Mouse (Mus musculus) neural tube, postnatal 0 days (tissue): ENCODE measurements around the gene Lysmd2. TPM values are rescaled to one million over a fixed set of nuclear protein-coding genes. Genes with fewer than 3 reads are reported as not detected.

Experiments
- polyA plus RNA-seq: library from polyadenylated mRNA; unstranded; fragments of >200 nt; fragmentation: Nextera tagmentation; extraction: Ambion mirVana; gene quantifications from 2 replicates; pipeline ENCODE4 v1.2.1, GENCODE M21; 2015

Gene Lysmd2
- 51.2 and 55.9 TPM in 2 replicates for polyA plus RNA-seq

GRCm38 (mm10) chr9:75625556-75626307 lies at the start of gene Lysmd2:
Gene Lysmd2 (plus strand): TSS chr9:75625741.

GRCm38 (mm10) chr9:75610571-75611493 lies 14.7 kb upstream of the Lysmd2 start, which contains the start of gene Tmod2:
Gene Tmod2 (minus strand): TSS chr9:75611325.

GRCm38 (mm10) chr9:75683426-75684191 lies 58.1 kb downstream of the Lysmd2 start, which contains the start of gene Scg3:
Gene Scg3 (minus strand): TSS chr9:75684056.

Other genes with a start within 250 kb of the Lysmd2 start
- gene Mapk6, start 215.7 kb upstream of the Lysmd2 start, polyA plus RNA-seq, result 106 and 108 TPM in 2 replicates
- 36.0 and 36.6 TPM in 2 replicates for gene Leo1, start 184.2 kb upstream of the Lysmd2 start, polyA plus RNA-seq
- gene Tmod3, start 66.1 kb upstream of the Lysmd2 start, polyA plus RNA-seq, result 62.6 and 67.5 TPM in 2 replicates
- gene Tmod2, start 14.4 kb upstream of the Lysmd2 start, polyA plus RNA-seq, result 379 and 393 TPM in 2 replicates
- 117 and 119 TPM in 2 replicates for gene Scg3, start 58.3 kb downstream of the Lysmd2 start, polyA plus RNA-seq
- 1.5 and 1.6 TPM in 2 replicates for gene Bmp5, start 149.6 kb downstream of the Lysmd2 start, polyA plus RNA-seq